Mouse (Mus musculus): ENCODE measurements around the gene Syde2. TPM values are rescaled to one million over a fixed set of nuclear protein-coding genes. Genes with fewer than 3 reads are reported as not detected.

The Syde2 gene
- polyA plus RNA-seq, 1 experiment from 2014 or later = 0.41 TPM

DNA sequence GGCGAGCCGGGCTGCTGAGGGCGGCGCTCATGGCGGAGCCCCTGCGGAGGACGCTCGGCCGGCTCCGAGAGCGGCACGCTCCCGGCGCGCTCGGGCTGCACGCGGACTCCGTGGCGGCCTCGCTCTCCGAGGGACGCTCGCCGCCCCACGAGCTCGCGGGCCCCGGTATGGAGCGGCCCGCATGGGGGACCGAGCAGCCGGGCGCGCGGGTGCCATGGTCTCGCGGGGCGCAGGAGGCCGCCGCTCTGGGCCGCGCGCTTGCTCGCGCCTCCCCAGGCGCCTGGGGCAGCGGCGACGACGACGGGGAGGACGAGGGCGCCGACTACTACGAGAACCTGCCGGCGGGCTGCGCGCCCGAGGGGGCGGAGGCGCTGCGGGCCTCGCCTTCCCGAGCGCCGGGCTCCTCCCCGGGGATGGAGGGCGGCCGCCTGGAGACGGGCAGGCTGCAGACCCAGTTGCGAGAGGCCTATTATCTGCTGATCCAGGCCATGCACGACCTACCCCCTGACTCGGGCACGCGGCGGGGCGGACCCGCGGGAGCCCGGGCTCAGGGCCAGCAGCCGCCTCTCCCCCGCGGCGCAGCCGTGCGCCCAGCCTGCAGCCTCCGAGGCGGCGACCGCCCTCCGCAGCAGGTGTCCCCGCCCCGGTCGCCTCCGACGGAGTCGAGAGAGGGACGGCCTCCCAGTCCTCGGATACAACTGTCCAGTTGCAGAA lies 457 bp downstream of the Syde2 start:
- peak; percentile 36 for DNase-seq (ENCODE audit: low spot score)
- Histone ChIP-seq H3K36me3 (replicated peaks; ENCODE audit: control insufficient read depth, insufficient read depth) (no peaks in the 10 kb centered on the region), H3K27me3 (ENCODE audit: control insufficient read depth, insufficient read depth, low read length) (peaks cover 16% of the 10 kb centered on the region), H3K4me1 (replicated peaks; ENCODE audit: control insufficient read depth, insufficient read depth, low read length) (no peaks in the 10 kb centered on the region), H3K9ac (peak overlapping the region; percentile 63), H3K4me3 (replicated peaks; ENCODE audit: low read length) (peak overlapping the region; percentile 67), H3K4me2 (replicated peaks) (peak overlapping the region; percentile 73), H3K27ac (no peak overlapping the region), H3K9me3 (ENCODE audit: control insufficient read depth, low read length) (no peaks in the 10 kb centered on the region)
- peak; percentile 81 for ATAC-seq (ENCODE audit: low FRiP score)
- under 1% methylated on average over 67 of the region's 101 CpGs for WGBS

- Histone ChIP-seq H3K27ac (no peak overlapping the region), H3K36me3 (replicated peaks; ENCODE audit: control insufficient read depth, insufficient read depth) (no peaks in the 10 kb centered on the region), H3K9ac (peak overlapping the region; percentile 63; the same call in 1 of the 2 replicates), H3K27me3 (ENCODE audit: control insufficient read depth, insufficient read depth, low read length) (peaks cover 16% of the 10 kb centered on the region), H3K4me3 (replicated peaks; ENCODE audit: low read length) (peak overlapping the region; percentile 67), H3K4me2 (replicated peaks) (peak overlapping the region; percentile 73), H3K4me1 (replicated peaks; ENCODE audit: control insufficient read depth, insufficient read depth, low read length) (no peaks in the 10 kb centered on the region), H3K9me3 (ENCODE audit: control insufficient read depth, low read length) (no peaks in the 10 kb centered on the region)
- ATAC-seq (ENCODE audit: low FRiP score) (0 out of 2 replicates have a peak, but pooled peaks have one; percentile 7), DNase-seq (ENCODE audit: low spot score) (no peak)
- WGBS = under 1% methylated on average over 45 of the region's 45 CpGs
Measured at GRCm38 (mm10) chr3:145988684-145989575, 1.3 kb downstream of the Syde2 start.

DNA sequence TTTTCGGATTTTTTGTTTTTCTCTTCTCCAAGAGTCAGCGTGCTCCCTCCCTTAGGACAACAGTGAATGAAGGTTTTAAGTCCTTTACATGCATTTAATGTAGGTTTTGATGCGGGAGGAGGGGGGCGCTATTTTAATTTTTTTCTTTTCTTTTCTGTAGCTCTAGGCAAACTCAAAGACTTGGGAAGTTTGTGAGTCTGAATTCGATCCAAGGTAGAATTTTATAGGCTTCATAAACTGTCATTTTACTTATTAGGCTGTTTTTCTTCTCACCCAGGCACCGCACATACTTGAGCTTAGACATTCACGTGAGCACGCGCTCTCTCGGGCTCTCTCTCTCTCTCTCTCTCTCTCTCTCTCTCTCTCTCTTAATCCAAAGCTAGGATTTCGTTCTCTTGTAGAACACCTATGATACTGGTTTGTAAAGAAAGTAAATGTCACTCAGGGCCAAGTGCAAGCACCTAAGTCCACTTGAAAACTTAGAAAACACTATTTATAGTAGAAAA lies 2.0 kb downstream of the Syde2 start:
- Histone ChIP-seq H3K36me3 (replicated peaks; ENCODE audit: control insufficient read depth, insufficient read depth) (no peaks in the 10 kb centered on the region), H3K4me3 (replicated peaks; ENCODE audit: low read length) (peak overlapping the region; percentile 67), H3K27ac (no peak overlapping the region), H3K9ac (no peak overlapping the region), H3K4me1 (replicated peaks; ENCODE audit: control insufficient read depth, insufficient read depth, low read length) (no peaks in the 10 kb centered on the region), H3K27me3 (ENCODE audit: control insufficient read depth, insufficient read depth, low read length) (peaks cover 16% of the 10 kb centered on the region), H3K4me2 (replicated peaks) (peak overlapping the region; percentile 73), H3K9me3 (ENCODE audit: control insufficient read depth, low read length) (no peaks in the 10 kb centered on the region)
- DNase-seq (ENCODE audit: low spot score) (no peak), ATAC-seq (ENCODE audit: low FRiP score) (no peak)
- WGBS = 12% methylated on average over 11 of the region's 11 CpGs

DNA sequence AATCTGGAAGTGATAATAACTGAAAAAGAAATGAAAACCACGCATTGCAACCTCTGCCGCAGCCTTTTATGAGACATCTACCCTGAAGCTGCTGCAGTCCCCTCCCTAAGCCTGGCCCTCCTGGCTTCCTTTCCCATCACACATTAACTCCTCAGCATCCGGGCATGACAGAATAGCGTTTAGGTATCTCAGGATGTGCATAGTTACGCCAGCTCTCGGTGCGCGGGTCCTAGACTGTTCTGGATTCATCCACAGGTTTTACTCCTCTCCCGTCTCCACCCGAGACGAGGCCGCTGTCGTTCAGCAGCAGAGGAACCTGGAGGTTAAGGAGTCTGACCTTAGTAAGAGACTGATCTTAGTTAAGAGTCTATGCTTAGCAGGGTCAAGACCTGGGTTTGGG lies 3.5 kb downstream of the Syde2 start:
- no peaks in the 10 kb centered on the region for H3K4me1 ChIP-seq (replicated peaks; ENCODE audit: control insufficient read depth, insufficient read depth, low read length)
- peaks cover 10% of the 10 kb centered on the region for H3K27me3 ChIP-seq (ENCODE audit: control insufficient read depth, insufficient read depth, low read length)
- no peaks in the 10 kb centered on the region for H3K36me3 ChIP-seq (replicated peaks; ENCODE audit: control insufficient read depth, insufficient read depth)
- no peak overlapping the region for H3K27ac ChIP-seq
- ATAC-seq (ENCODE audit: low FRiP score) = no peak
- 85% methylated on average over 13 of the region's 13 CpGs for WGBS
- no peak overlapping the region for H3K4me3 ChIP-seq (replicated peaks; ENCODE audit: low read length)
- no peak overlapping the region for H3K9ac ChIP-seq
- no peaks in the 10 kb centered on the region for H3K9me3 ChIP-seq (ENCODE audit: control insufficient read depth, low read length)
- no peak for DNase-seq (ENCODE audit: low spot score)
- H3K4me2 ChIP-seq (replicated peaks) = no peak overlapping the region

GRCm38 (mm10) chr3:145991976-145992730 lies 4.5 kb downstream of the Syde2 start:
- Histone ChIP-seq H3K27ac (no peak overlapping the region), H3K9me3 (ENCODE audit: control insufficient read depth, low read length) (no peaks in the 10 kb centered on the region), H3K4me2 (replicated peaks) (no peak overlapping the region), H3K4me3 (replicated peaks; ENCODE audit: low read length) (no peak overlapping the region), H3K4me1 (replicated peaks; ENCODE audit: control insufficient read depth, insufficient read depth, low read length) (no peaks in the 10 kb centered on the region), H3K9ac (no peak overlapping the region), H3K36me3 (replicated peaks; ENCODE audit: control insufficient read depth, insufficient read depth) (no peaks in the 10 kb centered on the region), H3K27me3 (ENCODE audit: control insufficient read depth, insufficient read depth, low read length) (no peaks in the 10 kb centered on the region)
- no peak for ATAC-seq (ENCODE audit: low FRiP score)
- DNase-seq (ENCODE audit: low spot score) = no peak
- 89% methylated on average over 10 of the region's 10 CpGs for WGBS

DNA sequence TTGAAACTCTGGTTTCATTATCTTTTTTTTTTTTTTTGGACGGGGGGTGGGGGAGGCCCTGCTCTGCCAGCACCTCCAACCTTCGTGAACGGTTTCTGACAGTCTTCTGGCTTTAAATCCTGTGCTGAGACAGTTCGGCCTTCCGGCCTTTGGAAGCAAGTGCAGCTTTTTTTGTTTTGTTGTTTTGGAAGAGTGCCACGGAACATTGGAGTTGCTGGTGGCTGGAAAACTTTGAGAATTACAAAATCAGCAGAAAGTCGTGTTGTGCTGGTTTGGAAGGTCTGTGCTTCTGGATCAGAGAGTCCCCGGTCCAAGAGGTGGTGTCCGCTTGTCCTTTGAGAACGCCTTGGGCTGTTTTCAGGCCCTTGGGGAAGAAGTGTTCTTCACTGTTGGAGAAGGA lies 5.1 kb downstream of the Syde2 start:
- DNase-seq (ENCODE audit: low spot score) = no peak
- Histone ChIP-seq H3K4me1 (replicated peaks; ENCODE audit: control insufficient read depth, insufficient read depth, low read length) (no peaks in the 10 kb centered on the region), H3K4me2 (replicated peaks) (no peak overlapping the region), H3K36me3 (replicated peaks; ENCODE audit: control insufficient read depth, insufficient read depth) (no peaks in the 10 kb centered on the region), H3K27ac (no peak overlapping the region), H3K27me3 (ENCODE audit: control insufficient read depth, insufficient read depth, low read length) (no peaks in the 10 kb centered on the region), H3K4me3 (replicated peaks; ENCODE audit: low read length) (no peak overlapping the region), H3K9ac (no peak overlapping the region), H3K9me3 (ENCODE audit: control insufficient read depth, low read length) (no peaks in the 10 kb centered on the region)
- WGBS = 87% methylated on average over 10 of the region's 10 CpGs
- ATAC-seq (ENCODE audit: low FRiP score) = no peak

- Histone ChIP-seq H3K27me3 (ENCODE audit: control insufficient read depth, insufficient read depth, low read length) (no peaks in the 10 kb centered on the region), H3K4me2 (replicated peaks) (no peak overlapping the region), H3K27ac (no peak overlapping the region), H3K4me3 (replicated peaks; ENCODE audit: low read length) (no peak overlapping the region), H3K9me3 (ENCODE audit: control insufficient read depth, low read length) (no peaks in the 10 kb centered on the region), H3K36me3 (replicated peaks; ENCODE audit: control insufficient read depth, insufficient read depth) (no peaks in the 10 kb centered on the region), H3K4me1 (replicated peaks; ENCODE audit: control insufficient read depth, insufficient read depth, low read length) (no peaks in the 10 kb centered on the region), H3K9ac (no peak overlapping the region)
- DNase-seq (ENCODE audit: low spot score) (no peak), ATAC-seq (ENCODE audit: low FRiP score) (no peak)
- 90% methylated on average over 14 of the region's 14 CpGs for WGBS
Measured at GRCm38 (mm10) chr3:145993481-145994201, 6.0 kb downstream of the Syde2 start.

- no peak for DNase-seq (ENCODE audit: low spot score)
- Histone ChIP-seq H3K27ac (no peak overlapping the region), H3K9ac (no peak overlapping the region), H3K9me3 (ENCODE audit: control insufficient read depth, low read length) (no peaks in the 10 kb centered on the region), H3K4me1 (replicated peaks; ENCODE audit: control insufficient read depth, insufficient read depth, low read length) (no peaks in the 10 kb centered on the region), H3K36me3 (replicated peaks; ENCODE audit: control insufficient read depth, insufficient read depth) (0 out of 2 replicates have a peak, but pooled peaks cover 4% of the 10 kb centered on the region), H3K27me3 (ENCODE audit: control insufficient read depth, insufficient read depth, low read length) (no peaks in the 10 kb centered on the region), H3K4me3 (replicated peaks; ENCODE audit: low read length) (no peak overlapping the region), H3K4me2 (replicated peaks) (no peak overlapping the region)
- no peak for ATAC-seq (ENCODE audit: low FRiP score)
- 92% methylated on average over 5 of the region's 5 CpGs for WGBS
Measured at GRCm38 (mm10) chr3:145995489-145995888, 7.8 kb downstream of the Syde2 start.
